In the genomic region with DNA sequence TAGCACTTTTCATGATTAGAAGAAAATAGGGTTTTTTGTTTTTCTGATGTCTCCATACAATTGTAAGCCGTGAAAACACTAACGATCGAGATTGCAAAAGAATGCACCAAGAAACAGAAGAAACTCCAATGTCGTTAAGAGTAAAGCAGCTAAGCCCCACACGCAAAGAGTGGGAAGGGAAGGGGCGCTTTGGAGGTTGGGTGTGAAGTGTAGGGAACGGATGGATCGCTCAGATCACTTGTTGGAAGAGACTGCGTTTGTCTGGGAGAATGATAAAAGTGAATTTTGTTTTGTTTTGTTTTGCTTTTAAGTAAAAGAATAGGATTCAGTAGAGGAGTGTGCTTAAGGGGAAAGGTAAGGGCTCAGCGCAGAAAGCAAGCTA, we compare ENCODE assay signal across 8 mouse cellular contexts. TPM values are rescaled to one million over a fixed set of nuclear protein-coding genes. Genes with fewer than 3 reads are reported as not detected.
A peak's percentile ranks its signal among the peaks of the same experiment; 100 is the strongest.
DNase-seq lines count a peak whose midpoint lies in the region; ATAC-seq and TF ChIP-seq lines count a peak whose summit lies in the region.

No protein-coding gene starts in this region.

- no peak overlapping the region for H3K27ac ChIP-seq in limb, embryonic 15.5 days
- H3K27ac ChIP-seq in stomach, postnatal 0 days (replicated peaks) = no peak overlapping the region

- ATAC-seq in megakaryocyte, adult 5-6 weeks (ENCODE audit: poor library complexity, severe bottlenecking) = no peak
- no peak for ATAC-seq in limb, embryonic 15.5 days (ENCODE audit: insufficient number of reproducible peaks, low FRiP score, low TSS enrichment, low read depth)
- no peak for ATAC-seq in stomach, postnatal 0 days (ENCODE audit: low FRiP score, low TSS enrichment)

- H3K9ac ChIP-seq in limb, embryonic 15.5 days = 0 out of 2 replicates have a peak overlapping the region, but pooled peaks have one; percentile 39
- no peak overlapping the region for H3K9ac ChIP-seq in stomach, postnatal 0 days (ENCODE audit: low read length)

- TF ChIP-seq CTCF in stomach, postnatal 0 days (IDR thresholded peaks at IDR 0.05; ENCODE audit: low read depth) = no peak

- DNase-seq in cerebellum, adult 8-10 months = peak; percentile 2
- no peak for DNase-seq in cerebellum, postnatal 36 days
- no peak for DNase-seq in stomach, postnatal 0 days (ENCODE audit: low spot score)
- no peak for DNase-seq in layer of hippocampus, adult 11-12 months (ENCODE audit: low spot score)
- no peak for DNase-seq in kidney, adult 9 months

- no peak for TF ChIP-seq EP300 in stomach, postnatal 0 days (optimal IDR thresholded peaks at IDR 0.05)

- H3K4me3 ChIP-seq in megakaryocyte, embryonic 14.5 days (replicated peaks) = peak overlapping the region; percentile 93
- peak overlapping the region; percentile 55 for H3K4me3 ChIP-seq in limb, embryonic 15.5 days
- H3K4me3 ChIP-seq in stomach, postnatal 0 days (ENCODE audit: low read depth, low read length) = peak overlapping the region; percentile 55

- H3K36me3 ChIP-seq in megakaryocyte, embryonic 14.5 days (replicated peaks; ENCODE audit: low read length) = no peaks in the 10 kb centered on the region
- no peaks in the 10 kb centered on the region for H3K36me3 ChIP-seq in limb, embryonic 15.5 days
- no peaks in the 10 kb centered on the region for H3K36me3 ChIP-seq in stomach, postnatal 0 days (ENCODE audit: control insufficient read depth, insufficient read depth, low read length)

- H3K4me2 ChIP-seq in limb, embryonic 15.5 days = peak overlapping the region; percentile 98
- peak overlapping the region; percentile 97 for H3K4me2 ChIP-seq in stomach, postnatal 0 days (replicated peaks; ENCODE audit: low read depth)

- H3K27me3 ChIP-seq in megakaryocyte, embryonic 14.5 days (replicated peaks) = peaks cover 60% of the 10 kb centered on the region
- H3K27me3 ChIP-seq in limb, embryonic 15.5 days = peaks cover 22% of the 10 kb centered on the region
- H3K27me3 ChIP-seq in stomach, postnatal 0 days (ENCODE audit: control insufficient read depth, insufficient read depth, low read length) = peaks cover 4% of the 10 kb centered on the region; the same call in 1 of the 2 replicates

- peaks cover 25% of the 10 kb centered on the region for H3K9me3 ChIP-seq in megakaryocyte, embryonic 14.5 days
- no peaks in the 10 kb centered on the region for H3K9me3 ChIP-seq in limb, embryonic 15.5 days
- no peaks in the 10 kb centered on the region for H3K9me3 ChIP-seq in stomach, postnatal 0 days (ENCODE audit: control insufficient read depth, low read length)

- WGBS in limb, embryonic 15.5 days = 10% methylated on average over 10 of the region's 10 CpGs
- WGBS in stomach, postnatal 0 days = 31% methylated on average over 10 of the region's 10 CpGs

- peaks cover 27% of the 10 kb centered on the region for H3K4me1 ChIP-seq in megakaryocyte, embryonic 14.5 days
- H3K4me1 ChIP-seq in limb, embryonic 15.5 days = peaks cover 15% of the 10 kb centered on the region
- no peaks in the 10 kb centered on the region; the same call in 1 of the 2 replicates for H3K4me1 ChIP-seq in stomach, postnatal 0 days (replicated peaks; ENCODE audit: control insufficient read depth, insufficient read depth)

RNA-seq across cellular contexts. Expression of gene Frzb, which starts 1.5 kb away (rescaled TPM):
- 0.76 TPM in 1 of 2 replicates, not detected in the other for polyA plus RNA-seq in megakaryocyte, embryonic 14.5 days (2012; ENCODE audit: insufficient read depth, low replicate concordance)
- not detected in 2 replicates for total RNA-seq in megakaryocyte, adult 5-6 weeks (2015)
- not detected in 2 replicates for total RNA-seq in megakaryocyte, adult 5-6 weeks (2017)
- 9.0 and 11.2 TPM in 2 replicates for polyA plus RNA-seq in limb, embryonic 15.5 days (2015; fragmentation: Nextera tagmentation; extraction: Ambion mirVana)
- 1.1 and 1.6 TPM in 2 replicates for polyA plus RNA-seq in stomach, postnatal 0 days (2015; fragmentation: Nextera tagmentation; extraction: Ambion mirVana)
